Mouse (Mus musculus): Measurements from ENCODE around the gene Ppil2.

Ppil2 gene

DNA sequence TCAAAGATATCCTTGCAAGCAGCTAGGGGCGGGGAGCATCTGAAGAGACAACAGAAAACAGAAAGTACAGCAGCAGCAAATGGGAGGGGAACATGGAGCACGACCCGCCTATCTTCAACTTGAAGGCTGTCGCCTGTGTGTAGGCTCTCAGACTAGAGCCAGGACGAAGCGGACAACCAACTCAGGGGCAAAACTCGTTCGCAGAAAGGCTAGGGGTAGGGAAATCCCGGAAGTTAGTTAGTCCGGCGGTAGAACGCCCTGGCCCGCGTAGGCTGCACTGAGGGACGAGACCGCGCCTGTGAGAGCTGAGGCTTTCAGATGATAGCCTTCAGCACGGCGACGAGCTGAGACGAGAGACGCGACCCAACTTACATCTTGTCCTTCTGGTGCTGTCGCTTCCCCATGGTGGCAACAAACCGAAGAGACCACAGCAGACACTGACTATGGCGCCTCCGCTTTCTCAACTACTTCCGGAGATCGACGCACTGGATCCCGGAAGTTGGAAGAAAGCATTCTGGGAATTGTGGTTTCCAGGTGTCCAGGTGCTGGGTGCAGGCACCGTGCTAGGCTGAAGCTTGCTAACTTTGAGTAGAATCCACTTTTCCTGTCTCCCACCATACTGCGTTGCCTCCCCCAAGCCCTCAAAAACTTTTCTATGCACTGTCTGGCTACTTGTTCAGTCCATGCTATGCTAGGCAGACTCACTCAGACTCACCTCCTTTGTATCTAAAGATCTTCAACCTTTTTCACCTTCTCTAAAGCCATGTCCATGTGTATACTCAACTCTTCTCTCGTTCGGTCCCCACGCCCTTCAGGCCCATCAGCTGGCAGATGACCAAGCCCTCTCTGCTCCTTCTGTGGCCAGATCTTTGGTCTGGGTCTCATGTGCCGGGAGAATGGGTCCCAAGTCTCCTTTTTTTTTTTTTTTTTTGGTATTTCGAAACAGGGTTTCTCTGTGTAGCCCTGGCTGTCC, at the start of gene Ppil2:
Ppil2 (minus strand) TSS at position 487 of the 973 bp plus-strand sequence.
- DNase-seq = peak; percentile 70

DNA sequence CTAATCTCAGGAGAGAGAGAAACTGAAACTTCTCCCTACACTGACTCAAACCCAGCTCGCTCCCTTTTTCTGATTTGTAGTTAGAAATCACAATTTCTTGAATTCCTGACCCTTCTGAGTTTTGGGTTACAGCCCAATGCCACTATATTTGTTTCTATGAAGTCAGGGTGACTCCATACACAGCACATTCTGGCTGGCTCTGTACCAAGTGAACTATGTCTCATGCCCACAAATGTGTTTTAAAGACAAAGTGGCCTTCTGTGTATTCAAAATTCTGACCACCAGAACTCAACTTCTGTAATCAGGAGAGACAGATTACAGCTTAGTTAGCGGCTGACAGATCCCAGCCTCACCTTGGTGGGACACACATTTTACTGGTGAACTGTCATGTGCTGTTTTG, 43.3 kb upstream of the Ppil2 start:
- DNase-seq = no peak

GRCm38 (mm10) chr16:17151874-17152273, 40.8 kb upstream of the Ppil2 start:
- DNase-seq = no peak

DNA sequence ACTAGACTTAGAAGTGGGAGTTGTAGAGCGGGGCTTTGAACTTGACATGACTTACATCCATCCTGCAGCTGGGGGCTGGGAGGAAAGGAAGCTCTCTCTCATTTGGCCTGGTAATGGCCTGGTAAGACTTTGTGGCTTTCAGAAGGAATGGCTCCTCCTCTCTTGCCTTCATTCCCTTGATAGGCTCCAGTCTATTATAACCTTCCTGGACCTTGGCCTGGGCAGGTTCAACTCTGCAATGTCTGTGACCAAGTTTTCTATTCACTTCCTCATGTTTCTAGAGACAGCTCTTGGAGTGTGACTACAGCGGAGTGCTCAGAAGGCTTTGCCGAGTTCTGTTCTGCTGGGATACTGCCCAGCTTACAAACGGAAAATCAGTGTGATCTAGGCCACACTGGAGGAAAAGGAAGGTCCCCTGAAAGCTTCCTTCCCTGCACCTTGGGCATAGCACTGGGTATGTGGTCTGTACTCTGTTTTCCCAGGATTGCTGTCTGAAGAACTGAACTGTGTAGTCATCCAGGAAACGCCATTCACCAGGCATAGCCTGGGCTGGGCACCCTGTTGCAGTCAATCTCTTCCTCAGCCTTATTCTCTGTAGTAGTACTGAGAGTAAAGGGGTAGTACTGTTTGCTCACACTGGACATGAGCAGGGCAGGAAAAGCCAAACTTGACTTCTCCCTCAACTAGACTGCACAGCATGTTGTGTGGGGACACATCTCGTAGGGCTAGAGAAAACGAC, 39.6 kb upstream of the Ppil2 start:
- DNase-seq = no peak

- DNase-seq = peak; percentile 83
Observed at GRCm38 (mm10) chr16:17148084-17148483, 37.0 kb upstream of the Ppil2 start.

DNA sequence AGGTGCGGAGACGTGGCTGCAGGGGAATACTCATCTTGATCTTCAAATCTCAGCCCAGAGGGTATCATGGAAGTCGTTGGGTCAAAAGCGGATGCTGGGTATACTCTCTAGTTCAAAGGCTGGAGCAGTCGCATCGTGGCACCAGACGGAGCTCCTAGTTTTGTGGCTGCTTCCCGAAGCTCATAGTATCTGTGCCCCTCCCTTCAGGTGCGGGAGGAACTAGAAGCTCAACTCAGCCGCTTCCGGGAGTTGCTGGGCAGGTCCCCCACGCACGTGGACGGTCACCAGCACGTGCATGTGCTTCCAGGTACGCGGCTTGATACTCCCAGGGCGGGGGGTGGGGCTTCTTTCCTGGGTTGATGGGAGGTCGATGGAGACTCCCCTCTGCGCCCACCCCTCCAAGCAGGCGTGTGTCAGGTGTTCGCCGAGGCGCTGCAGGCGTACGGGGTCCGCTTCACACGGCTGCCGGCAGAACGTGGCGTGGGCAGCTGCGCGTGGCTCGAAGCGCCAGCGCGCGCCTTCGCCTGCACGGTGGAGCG, 36.4 kb upstream of the Ppil2 start:
- peak; percentile 53 for DNase-seq

DNA sequence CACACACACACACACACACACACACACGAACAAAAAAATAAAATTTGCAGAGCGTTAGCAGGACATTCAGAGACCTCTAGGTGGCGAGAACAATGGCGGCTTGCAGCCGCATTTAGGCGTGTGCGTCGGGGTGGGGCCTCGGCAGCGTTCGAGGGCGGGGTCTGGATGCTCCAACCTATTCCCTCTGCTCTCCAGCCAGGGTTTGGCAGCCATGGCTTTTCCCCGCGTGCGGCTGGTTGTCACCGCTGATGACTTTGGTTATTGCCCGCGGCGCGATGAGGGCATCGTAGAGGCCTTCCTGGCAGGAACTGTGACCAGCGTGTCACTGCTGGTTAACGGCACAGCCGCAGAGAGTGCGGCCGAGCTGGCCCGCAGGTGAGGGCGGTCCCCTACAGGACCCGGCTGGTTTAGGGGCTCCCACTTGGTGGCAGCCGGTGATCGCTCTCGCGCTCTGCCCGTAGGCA, 35.7 kb upstream of the Ppil2 start, which contains the start of gene Ccdc116:
Ccdc116 (minus strand) TSS at position 458 of the 464 bp plus-strand sequence.
- DNase-seq = peak; percentile 84

GRCm38 (mm10) chr16:17144339-17144738, 33.3 kb upstream of the Ppil2 start, which contains the start of gene Ydjc:
Ydjc (plus strand) TSS chr16:17144621.
- DNase-seq = no peak

- DNase-seq = no peak
Observed at GRCm38 (mm10) chr16:17137355-17137754, 26.3 kb upstream of the Ppil2 start.

DNA sequence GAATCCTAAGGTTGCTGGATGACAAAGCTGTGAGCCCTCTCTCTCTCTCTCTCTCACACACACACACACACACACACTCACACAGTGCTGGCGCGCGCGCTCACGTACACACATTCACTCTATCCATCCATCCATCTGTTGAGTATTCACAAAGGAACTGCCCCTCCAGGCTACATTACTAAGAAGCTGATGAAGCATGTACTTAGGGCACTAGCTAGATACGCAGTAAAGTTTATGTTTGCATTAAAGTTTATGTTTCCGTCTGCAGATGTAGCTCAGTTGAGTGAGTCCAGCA, 21.8 kb upstream of the Ppil2 start:
- DNase-seq = no peak

DNA sequence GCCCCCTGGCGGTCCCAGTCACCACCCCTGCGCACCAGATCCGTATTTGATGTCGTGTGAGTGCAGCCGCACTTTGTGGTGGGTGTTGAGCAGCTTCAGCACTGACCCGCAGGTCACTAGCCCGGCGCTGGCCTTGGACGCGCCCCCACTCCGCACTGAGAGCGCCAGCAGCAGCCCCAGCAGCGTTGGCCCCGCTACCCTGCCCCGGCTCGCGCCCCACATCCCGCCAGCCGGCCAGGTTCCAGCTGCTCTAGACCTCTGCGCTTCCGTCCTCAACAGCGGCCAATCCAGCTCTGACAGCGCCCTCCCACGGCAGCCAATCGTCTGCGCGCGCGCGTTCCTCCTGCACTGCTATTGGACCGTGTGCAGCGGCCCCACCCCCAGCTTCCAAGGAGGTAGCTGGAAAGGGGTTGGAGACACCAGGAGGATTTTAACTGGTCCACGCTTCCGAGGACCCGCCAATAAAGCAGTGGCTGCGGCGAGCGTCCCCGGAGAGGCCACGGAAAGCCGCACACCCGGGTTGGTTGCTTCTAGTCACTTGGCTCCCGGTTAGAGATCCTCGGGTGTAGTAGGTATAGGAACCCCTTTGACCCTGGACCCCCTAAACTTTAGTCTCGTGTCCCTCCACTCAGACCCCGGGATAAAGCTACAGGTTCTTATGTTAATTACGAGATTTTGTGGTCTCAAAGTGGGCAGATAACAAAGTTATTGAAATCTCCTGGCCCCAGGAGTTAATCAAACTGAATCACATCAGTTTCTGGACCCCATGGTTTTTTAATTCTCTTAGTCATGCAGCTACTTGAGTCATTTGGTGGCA, 21.2 kb upstream of the Ppil2 start, which contains the start of gene Sdf2l1:
Sdf2l1 (minus strand) TSS at position 295 of the 817 bp plus-strand sequence.
- DNase-seq = peak; percentile 98

- DNase-seq = peak; percentile 54
Observed at GRCm38 (mm10) chr16:17131191-17132088, 20.4 kb upstream of the Ppil2 start.

DNA sequence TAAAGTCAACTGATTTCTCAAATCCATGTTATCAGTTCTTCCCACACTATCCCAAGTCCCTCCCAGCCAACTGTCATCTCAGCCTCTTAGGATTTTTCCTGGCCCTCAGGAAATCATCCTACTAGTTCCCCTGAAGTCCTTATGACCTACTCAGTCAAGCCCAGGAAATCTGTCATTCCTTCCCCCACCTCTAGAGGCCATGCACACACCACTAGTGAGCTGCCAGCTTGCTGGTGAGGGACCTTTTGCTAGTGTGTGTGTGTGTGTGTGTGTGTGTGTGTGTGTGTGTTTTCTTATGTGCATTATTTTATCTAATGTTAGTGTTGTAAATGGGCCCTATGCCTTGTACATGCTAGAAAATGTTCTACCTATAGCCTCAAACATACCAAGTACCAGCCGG, 16.2 kb upstream of the Ppil2 start:
- DNase-seq = peak; percentile 71

DNA sequence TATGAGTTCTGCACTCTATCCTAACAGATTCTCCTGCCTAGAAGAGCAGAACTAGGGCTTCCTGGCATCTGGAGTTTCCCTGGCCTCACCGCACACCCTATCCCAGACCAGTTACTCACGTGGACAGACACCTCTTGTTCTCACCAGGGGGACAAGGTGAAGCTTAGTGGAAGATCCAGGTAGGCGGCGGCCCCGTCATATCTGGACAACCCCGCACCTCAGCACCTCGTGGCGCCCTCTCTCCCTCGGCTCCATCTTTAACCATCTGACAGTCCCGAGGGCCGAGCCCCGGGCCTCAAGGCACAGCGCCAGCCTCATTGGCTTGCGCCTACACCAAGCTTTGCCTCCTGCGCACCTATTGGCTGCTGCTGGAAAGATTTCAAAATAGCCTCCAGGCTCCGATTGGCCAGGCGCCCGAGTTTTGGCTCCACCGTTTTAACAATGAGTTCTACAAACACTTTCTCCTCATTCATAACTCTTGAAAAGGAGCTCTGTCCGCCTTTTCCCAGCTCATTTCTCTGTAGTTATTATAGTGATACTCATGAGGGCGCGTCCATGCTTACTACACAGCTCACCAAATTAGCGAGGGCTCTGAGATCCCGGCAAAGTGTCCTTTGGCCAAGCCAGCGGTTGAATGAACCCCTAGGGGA, 13.9 kb upstream of the Ppil2 start, which contains the start of gene 2610318N02Rik:
2610318N02Rik (minus strand) TSS at position 297 of the 650 bp plus-strand sequence.
- peak; percentile 83 for DNase-seq

- peak; percentile 54 for DNase-seq
Observed at GRCm38 (mm10) chr16:17124119-17124870, 13.2 kb upstream of the Ppil2 start.

DNA sequence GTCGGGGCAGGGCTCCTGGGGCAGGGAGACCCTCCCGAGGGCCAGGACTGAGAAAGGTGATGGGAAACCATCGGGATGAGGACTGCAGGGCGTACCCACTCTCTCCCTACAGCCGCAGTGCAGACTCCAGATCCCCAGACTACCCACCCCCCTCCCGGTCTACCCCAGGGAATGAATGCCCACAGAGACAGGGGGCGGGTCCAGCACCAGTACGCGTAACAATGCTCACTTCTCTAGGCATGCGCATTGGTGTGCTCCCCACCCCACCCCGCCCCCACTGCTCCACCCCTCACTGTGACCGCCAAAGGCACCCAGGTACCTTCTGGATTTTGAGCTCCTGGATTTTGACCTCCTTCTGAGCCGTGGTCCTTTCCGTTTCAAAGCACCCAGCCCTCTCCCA, 10.5 kb upstream of the Ppil2 start:
- DNase-seq = no peak

DNA sequence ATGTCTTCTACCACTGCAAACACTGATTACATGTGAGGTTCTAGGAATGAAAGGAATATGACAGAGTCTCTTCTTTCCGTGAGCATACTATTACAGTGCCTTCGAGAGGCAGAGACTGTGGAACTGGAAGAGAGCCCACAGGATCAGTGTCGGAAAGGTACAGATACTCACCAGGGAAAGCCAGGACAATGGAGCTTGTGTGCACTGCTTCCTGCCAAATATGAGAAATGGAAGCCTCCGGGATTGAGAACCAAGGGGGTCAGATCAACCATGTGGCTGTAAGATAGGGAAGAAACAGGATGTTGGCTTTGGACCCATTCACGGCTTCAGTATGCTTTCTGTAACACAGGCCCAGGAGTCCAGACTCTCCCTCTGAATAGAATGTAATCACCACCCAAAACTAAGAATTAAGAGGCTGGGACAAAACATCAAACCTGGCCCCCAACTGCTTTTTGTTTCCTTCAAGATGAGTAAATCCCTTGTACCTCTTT, 6.3 kb upstream of the Ppil2 start:
- DNase-seq = no peak

DNA sequence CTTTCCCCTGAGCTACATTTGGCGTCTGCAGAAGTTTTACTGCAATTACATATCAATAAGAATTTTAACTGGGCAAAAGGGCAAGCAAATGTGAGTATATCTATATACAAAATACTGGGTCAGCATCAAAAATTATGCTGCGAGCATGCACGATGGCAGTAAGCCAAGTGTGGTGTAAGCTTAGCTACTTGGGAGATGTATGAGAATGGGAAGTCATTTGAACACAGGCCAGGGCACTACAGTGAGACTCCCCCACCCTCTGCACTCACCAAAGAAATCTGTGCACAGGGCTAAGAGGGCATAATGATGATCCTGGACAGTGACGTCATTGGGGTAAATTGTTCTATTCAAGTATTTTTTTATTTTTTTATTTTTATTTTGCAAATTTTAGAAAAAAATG, 6.5 kb downstream of the Ppil2 start:
- DNase-seq = no peak

- no peak for DNase-seq
Observed at GRCm38 (mm10) chr16:17102630-17103220, 8.3 kb downstream of the Ppil2 start.
